Mouse (Mus musculus): ENCODE measurements at regions not wholly inside any gene's neighbourhood (a gene's known extent, or its start where the extent isn't known, plus 50 kb on each side); places are given as distances from the start of the nearest gene placed in this dataset.

DNA sequence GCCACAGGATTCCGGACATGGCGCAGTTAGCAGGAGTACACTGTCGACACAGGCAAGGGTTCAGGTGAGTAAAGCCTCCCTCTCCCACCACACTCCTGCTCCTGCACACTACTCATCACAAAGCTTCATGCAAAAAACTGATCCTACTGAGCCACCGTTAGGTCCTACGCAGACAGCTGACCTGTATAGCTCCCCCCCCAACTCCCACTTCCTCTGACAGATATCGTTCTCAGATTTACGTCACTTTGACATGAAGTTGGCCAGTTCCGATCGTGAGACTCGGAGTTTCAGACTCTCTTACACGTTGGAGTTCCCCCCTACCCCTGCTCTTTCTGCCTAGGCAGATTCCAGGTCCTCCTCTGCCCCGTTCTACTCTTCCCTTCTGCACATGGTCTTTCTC lies 91.6 kb upstream of the Tmc1 start:
- peaks cover 19% of the 10 kb centered on the region for H3K9me3 ChIP-seq (replicated peaks; ENCODE audit: control insufficient read depth, insufficient read depth, low read length, poor library complexity, severe bottlenecking)
- H3K4me1 ChIP-seq (ENCODE audit: control insufficient read depth, insufficient read depth, low read length) = no peaks in the 10 kb centered on the region
- TF ChIP-seq EP300 (IDR thresholded peaks at IDR 0.05; ENCODE audit: insufficient read depth, low read depth, low read length) = no peak
- no peak for TF ChIP-seq CTCF (IDR thresholded peaks at IDR 0.05; ENCODE audit: low read depth, low read length)
- TF ChIP-seq POLR2A (IDR thresholded peaks at IDR 0.05; ENCODE audit: insufficient read depth, low read length) = no peak
- no peak overlapping the region for H3K27ac ChIP-seq (ENCODE audit: insufficient read depth, low read length)
- no peaks in the 10 kb centered on the region for H3K36me3 ChIP-seq (ENCODE audit: control insufficient read depth, insufficient read depth, low read length, poor library complexity, severe bottlenecking)
- no peaks in the 10 kb centered on the region for H3K27me3 ChIP-seq (ENCODE audit: control insufficient read depth, insufficient read depth, low read length, poor library complexity, severe bottlenecking)
- no peak overlapping the region for H3K9ac ChIP-seq (ENCODE audit: low read depth, poor library complexity, severe bottlenecking)
- no peak overlapping the region for H3K4me3 ChIP-seq (ENCODE audit: low read depth, low read length)

DNA sequence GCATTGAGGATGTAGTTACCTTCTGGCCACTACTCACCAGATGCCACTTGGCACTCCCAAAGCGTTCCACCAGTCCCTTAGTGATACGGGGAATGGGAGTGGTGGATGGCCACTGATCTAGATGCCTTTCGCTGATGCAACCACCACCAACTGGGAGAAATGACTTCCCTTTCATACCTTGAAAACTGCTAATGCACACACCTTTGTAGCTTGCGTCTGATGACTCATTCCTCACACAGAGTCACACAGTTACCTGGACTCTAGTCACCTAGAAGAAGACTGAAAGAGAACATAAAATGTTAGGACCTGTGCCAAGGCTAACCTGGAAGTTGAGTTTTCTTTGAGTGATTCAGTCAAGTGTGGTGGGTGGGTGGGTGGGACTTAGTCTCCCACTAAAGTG lies 90.0 kb upstream of the Tmc1 start:
- H3K27ac ChIP-seq (ENCODE audit: insufficient read depth, low read length) = no peak overlapping the region

DNA sequence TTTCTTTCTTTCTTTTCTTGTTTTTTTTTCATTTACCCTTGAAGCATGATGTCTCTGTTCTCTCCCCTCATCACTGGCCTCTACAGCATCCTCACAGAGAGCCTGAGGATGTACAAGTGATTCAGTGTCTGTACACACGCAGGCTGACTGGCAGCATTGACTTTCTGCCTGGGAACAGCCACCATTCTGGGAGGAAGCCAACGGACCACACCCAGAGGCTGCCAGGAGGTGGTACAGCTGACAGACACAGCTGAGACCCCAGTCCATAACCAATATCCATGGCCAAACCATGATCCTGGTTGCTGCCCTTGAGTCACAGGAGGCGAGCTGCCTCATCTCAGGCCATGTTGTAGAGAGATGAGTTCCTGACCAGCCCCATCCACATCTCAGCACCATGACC lies 88.5 kb upstream of the Tmc1 start:
- peaks cover 2% of the 10 kb centered on the region for H3K4me1 ChIP-seq (ENCODE audit: control insufficient read depth, insufficient read depth, low read length)
- H3K9ac ChIP-seq (ENCODE audit: low read depth, poor library complexity, severe bottlenecking) = no peak overlapping the region
- H3K27ac ChIP-seq (ENCODE audit: insufficient read depth, low read length) = no peak overlapping the region
- no peaks in the 10 kb centered on the region for H3K36me3 ChIP-seq (ENCODE audit: control insufficient read depth, insufficient read depth, low read length, poor library complexity, severe bottlenecking)
- no peak overlapping the region for H3K4me3 ChIP-seq (ENCODE audit: low read depth, low read length)
- H3K27me3 ChIP-seq (ENCODE audit: control insufficient read depth, insufficient read depth, low read length, poor library complexity, severe bottlenecking) = no peaks in the 10 kb centered on the region
- TF ChIP-seq POLR2A (IDR thresholded peaks at IDR 0.05; ENCODE audit: insufficient read depth, low read length) = no peak
- TF ChIP-seq EP300 (IDR thresholded peaks at IDR 0.05; ENCODE audit: insufficient read depth, low read depth, low read length) = no peak
- TF ChIP-seq CTCF (IDR thresholded peaks at IDR 0.05; ENCODE audit: low read depth, low read length) = no peak
- peaks cover 19% of the 10 kb centered on the region for H3K9me3 ChIP-seq (replicated peaks; ENCODE audit: control insufficient read depth, insufficient read depth, low read length, poor library complexity, severe bottlenecking)

More for the DNA sequence above, 90.0 kb upstream of the Tmc1 start:
- Histone ChIP-seq H3K9me3 (replicated peaks; ENCODE audit: control insufficient read depth, insufficient read depth, low read length, poor library complexity, severe bottlenecking) (peaks cover 19% of the 10 kb centered on the region), H3K9ac (ENCODE audit: low read depth, poor library complexity, severe bottlenecking) (no peak overlapping the region), H3K4me1 (ENCODE audit: control insufficient read depth, insufficient read depth, low read length) (no peaks in the 10 kb centered on the region), H3K36me3 (ENCODE audit: control insufficient read depth, insufficient read depth, low read length, poor library complexity, severe bottlenecking) (no peaks in the 10 kb centered on the region), H3K27me3 (ENCODE audit: control insufficient read depth, insufficient read depth, low read length, poor library complexity, severe bottlenecking) (no peaks in the 10 kb centered on the region), H3K4me3 (ENCODE audit: low read depth, low read length) (no peak overlapping the region)
- TF ChIP-seq EP300 (IDR thresholded peaks at IDR 0.05; ENCODE audit: insufficient read depth, low read depth, low read length) (no peak), POLR2A (IDR thresholded peaks at IDR 0.05; ENCODE audit: insufficient read depth, low read length) (no peak), CTCF (IDR thresholded peaks at IDR 0.05; ENCODE audit: low read depth, low read length) (no peak)

DNA sequence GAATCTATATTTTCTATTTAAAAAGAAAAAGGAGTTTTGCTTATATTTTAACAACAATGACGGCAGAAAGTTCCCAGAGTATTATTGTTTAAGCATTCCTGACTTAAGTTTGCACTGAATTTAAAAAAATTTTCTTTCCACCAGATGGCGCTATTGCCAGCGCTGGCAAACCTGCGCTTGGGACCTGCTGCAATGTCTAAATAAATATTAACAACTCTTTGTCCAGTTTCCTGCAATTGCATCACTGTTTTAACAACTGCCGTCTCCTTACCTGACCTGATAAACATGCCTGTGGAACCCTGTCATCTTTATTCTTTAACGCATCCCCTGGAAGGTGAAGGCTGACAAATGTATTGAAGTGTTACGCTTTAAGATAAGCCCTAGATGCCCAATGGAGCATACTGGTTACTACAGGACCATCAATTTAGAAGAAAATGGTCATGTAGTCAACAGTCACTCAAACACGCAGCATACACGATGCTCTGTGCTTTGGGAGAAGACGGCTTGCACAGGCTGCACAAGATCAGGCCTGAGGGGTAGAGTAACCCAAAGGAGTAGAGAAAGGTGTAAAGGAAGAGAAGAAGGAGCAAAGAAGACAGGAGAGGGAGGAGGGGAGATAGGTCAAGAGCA lies 83.6 kb upstream of the Tmc1 start:
- H3K36me3 ChIP-seq (ENCODE audit: control insufficient read depth, insufficient read depth, low read length, poor library complexity, severe bottlenecking) = no peaks in the 10 kb centered on the region
- TF ChIP-seq POLR2A (IDR thresholded peaks at IDR 0.05; ENCODE audit: insufficient read depth, low read length) (no peak), EP300 (IDR thresholded peaks at IDR 0.05; ENCODE audit: insufficient read depth, low read depth, low read length) (no peak), CTCF (IDR thresholded peaks at IDR 0.05; ENCODE audit: low read depth, low read length) (peak; percentile 69)
- H3K27me3 ChIP-seq (ENCODE audit: control insufficient read depth, insufficient read depth, low read length, poor library complexity, severe bottlenecking) = no peaks in the 10 kb centered on the region
- H3K4me1 ChIP-seq (ENCODE audit: control insufficient read depth, insufficient read depth, low read length) = peaks cover 4% of the 10 kb centered on the region
- H3K9ac ChIP-seq (ENCODE audit: low read depth, poor library complexity, severe bottlenecking) = no peak overlapping the region
- no peaks in the 10 kb centered on the region for H3K9me3 ChIP-seq (replicated peaks; ENCODE audit: control insufficient read depth, insufficient read depth, low read length, poor library complexity, severe bottlenecking)
- H3K27ac ChIP-seq (ENCODE audit: insufficient read depth, low read length) = no peak overlapping the region
- no peak overlapping the region for H3K4me3 ChIP-seq (ENCODE audit: low read depth, low read length)

DNA sequence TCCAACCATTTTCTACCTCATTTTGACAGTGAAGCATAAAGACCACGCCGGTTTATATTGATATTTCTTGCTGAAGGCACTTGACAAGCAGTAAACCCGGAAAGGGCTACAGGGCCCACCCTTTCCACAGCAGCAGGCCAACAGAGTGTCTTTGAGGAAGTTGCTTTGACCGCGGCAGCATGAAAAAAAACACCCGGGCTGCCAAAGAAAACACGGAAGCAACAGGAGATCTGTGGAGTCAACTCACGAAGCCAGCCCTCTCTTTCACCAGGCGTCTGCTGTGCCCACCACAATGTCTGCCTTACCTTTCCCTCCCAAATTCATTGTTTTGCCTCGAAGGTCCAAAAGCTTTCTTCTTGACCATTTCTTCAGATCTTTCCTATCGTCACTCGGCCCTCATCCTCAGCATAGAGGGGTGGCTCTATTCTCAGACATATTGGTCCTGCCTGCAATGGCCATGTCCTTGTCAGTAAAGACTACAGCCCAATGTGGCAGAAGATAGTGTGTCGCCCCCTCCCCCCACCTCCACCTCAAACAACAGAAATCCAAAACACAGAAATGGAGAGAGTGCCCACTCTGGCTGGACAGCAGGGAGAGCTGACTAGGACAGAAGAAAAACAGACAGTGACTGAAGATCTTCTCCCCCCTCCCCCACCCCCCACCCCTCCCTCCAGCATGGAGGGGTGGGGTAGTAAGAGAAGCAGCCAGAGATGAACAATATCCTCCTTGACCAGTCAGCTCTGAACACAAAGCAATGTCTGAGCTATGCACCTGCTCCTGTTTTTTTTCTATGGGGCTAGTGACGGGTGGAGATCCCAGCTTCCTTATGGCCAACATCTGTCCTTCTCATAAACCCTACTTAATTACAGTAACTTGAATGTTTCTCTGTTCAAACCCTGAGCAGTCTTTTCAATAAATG lies 82.8 kb upstream of the Tmc1 start:
- no peaks in the 10 kb centered on the region for H3K27me3 ChIP-seq (ENCODE audit: control insufficient read depth, insufficient read depth, low read length, poor library complexity, severe bottlenecking)
- H3K36me3 ChIP-seq (ENCODE audit: control insufficient read depth, insufficient read depth, low read length, poor library complexity, severe bottlenecking) = no peaks in the 10 kb centered on the region
- peak overlapping the region; percentile 3; the same call in 1 of the 2 replicates for H3K4me3 ChIP-seq (ENCODE audit: low read depth, low read length)
- TF ChIP-seq POLR2A (IDR thresholded peaks at IDR 0.05; ENCODE audit: insufficient read depth, low read length) (no peak), EP300 (IDR thresholded peaks at IDR 0.05; ENCODE audit: insufficient read depth, low read depth, low read length) (no peak), CTCF (IDR thresholded peaks at IDR 0.05; ENCODE audit: low read depth, low read length) (no peak)
- H3K4me1 ChIP-seq (ENCODE audit: control insufficient read depth, insufficient read depth, low read length) = peaks cover 4% of the 10 kb centered on the region
- 0 out of 2 replicates have a peak overlapping the region, but pooled peaks have one; percentile 23 for H3K9ac ChIP-seq (ENCODE audit: low read depth, poor library complexity, severe bottlenecking)
- H3K27ac ChIP-seq (ENCODE audit: insufficient read depth, low read length) = 0 out of 2 replicates have a peak overlapping the region, but pooled peaks have one; percentile 25
- H3K9me3 ChIP-seq (replicated peaks; ENCODE audit: control insufficient read depth, insufficient read depth, low read length, poor library complexity, severe bottlenecking) = no peaks in the 10 kb centered on the region

DNA sequence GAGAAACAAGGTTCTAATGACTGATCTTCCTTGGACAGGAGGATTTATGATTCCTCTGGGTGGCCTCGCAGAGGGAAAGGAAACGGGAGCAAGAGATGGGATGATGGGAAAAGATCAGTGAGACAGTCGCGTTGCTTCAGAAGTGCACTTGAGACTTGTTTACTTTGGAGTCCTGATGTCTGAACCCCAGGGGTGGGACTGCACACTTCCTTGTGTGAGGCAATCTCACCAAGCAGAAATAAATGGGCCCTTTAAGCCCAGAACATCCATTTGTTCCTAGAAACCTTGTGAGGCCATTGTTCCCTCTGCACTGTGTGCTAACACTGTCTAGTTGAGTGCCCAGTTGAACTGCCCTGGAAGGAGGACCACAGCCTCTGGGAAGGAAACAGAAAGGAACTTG lies 81.5 kb upstream of the Tmc1 start:
- Histone ChIP-seq H3K9ac (ENCODE audit: low read depth, poor library complexity, severe bottlenecking) (no peak overlapping the region), H3K27me3 (ENCODE audit: control insufficient read depth, insufficient read depth, low read length, poor library complexity, severe bottlenecking) (no peaks in the 10 kb centered on the region), H3K9me3 (replicated peaks; ENCODE audit: control insufficient read depth, insufficient read depth, low read length, poor library complexity, severe bottlenecking) (no peaks in the 10 kb centered on the region), H3K4me3 (ENCODE audit: low read depth, low read length) (no peak overlapping the region), H3K27ac (ENCODE audit: insufficient read depth, low read length) (no peak overlapping the region), H3K4me1 (ENCODE audit: control insufficient read depth, insufficient read depth, low read length) (peaks cover 4% of the 10 kb centered on the region), H3K36me3 (ENCODE audit: control insufficient read depth, insufficient read depth, low read length, poor library complexity, severe bottlenecking) (no peaks in the 10 kb centered on the region)
- TF ChIP-seq EP300 (IDR thresholded peaks at IDR 0.05; ENCODE audit: insufficient read depth, low read depth, low read length) (no peak), CTCF (IDR thresholded peaks at IDR 0.05; ENCODE audit: low read depth, low read length) (no peak), POLR2A (IDR thresholded peaks at IDR 0.05; ENCODE audit: insufficient read depth, low read length) (no peak)

All from ES-Bruce4 (cell line).